Mouse (Mus musculus) thymus, postnatal 4 days (tissue): ENCODE results near the gene Eif4e.
"Not testable (repeated sequence)": the region's sequence is repeated elsewhere in the genome, so short reads cannot be mapped to it uniquely, and the experiment has no call there.

Experiments used
- DNase-seq: peaks from one replicate; pipeline ENCODE4 v3.0.0; 2021

Gene Eif4e

DNA sequence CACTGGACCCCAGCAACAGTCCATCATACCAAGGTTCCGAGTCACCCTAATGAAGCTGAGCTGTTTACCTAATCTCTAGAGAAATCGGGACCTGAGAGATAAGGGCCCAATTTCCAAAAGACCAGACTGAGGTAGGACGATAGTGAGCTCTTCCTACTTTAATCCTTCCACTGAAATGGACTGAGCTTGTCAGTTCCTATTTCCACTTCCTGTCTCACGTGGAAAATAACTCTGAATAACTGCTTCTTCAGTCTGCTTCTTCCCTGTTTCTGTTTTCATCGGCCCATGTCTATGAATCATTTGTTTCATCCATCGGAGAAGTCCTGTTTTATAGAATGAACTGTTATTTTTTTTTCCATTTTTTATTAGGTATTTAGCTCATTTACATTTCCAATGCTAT lies 6.8 kb upstream of the Eif4e start:
- no peak for DNase-seq

DNA sequence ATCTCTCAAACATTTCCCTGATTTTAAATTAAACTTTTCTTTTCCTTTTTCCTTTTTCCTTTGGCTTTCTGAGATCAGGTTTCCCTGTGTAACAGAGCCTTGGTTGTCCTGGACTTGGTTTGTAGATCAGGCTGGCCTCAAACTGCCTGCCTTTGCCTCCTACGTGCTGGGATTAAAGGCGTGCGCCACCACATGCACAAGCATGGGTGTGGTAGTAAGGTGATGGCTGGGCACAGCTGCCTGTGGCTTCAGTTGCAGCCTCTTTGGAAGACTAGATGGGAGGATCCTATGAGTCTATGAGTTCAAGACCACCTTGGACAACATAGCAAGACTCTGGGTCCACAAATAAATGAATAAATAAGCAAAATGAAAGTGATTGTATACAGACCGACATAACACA lies 2.0 kb upstream of the Eif4e start:
- no peak for DNase-seq

DNA sequence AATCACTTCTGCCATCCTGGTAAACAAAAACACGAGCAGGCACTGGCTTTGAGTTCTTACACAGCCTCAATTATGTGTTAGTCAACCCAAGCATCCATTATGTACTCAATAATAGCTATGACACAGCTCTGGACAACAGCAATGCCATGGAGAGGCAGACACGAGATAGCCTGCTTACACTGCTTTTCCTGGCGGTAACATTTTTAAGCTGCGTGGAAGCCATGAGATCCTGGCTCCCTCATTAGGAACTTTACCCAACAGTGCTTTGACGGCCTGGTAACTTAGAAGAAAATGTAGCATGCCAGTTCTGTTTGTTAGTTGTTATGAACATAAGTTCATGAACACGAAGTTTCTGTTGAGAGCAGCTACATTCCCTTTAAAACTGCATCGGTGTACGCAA lies 485 bp upstream of the Eif4e start:
- no peak for DNase-seq

DNA sequence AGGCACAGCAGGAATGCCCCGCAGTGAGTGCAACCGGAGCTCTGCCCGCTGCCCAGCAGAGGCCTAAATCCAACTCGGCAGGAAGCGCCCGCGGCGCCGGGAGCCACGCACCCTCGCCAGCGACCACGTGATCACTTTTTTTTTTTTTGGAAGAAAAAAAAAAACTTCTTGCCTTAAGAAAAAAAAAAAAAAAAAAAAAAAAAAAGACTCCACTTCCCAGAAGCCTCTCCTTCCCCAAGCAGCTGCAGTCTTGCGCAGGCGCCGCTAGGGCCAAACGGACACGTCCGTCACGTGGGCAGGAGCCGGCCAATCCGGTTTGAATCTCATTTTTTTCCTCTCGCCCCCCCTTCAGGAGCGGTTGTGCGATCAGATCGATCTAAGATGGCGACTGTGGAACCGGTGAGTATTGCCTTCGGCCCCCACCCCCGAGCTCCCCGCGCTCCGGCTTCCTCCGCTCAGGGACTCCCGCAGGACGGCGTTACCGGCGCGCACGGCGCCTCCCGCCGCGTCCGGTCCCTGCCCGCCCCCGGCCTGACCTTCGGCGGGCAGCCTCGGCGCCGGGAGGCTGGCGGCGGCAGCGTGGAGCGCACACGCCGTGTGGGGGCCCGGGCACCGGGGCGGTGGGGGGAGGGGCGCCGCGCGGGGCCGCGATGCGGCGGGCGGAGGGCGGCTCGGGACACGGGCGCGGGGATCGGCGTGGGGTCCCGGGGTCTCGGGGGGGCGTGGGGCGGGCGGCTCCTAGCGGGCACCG lies 1.1 kb downstream of the Eif4e start:
- DNase-seq, result peak; percentile 95

DNA sequence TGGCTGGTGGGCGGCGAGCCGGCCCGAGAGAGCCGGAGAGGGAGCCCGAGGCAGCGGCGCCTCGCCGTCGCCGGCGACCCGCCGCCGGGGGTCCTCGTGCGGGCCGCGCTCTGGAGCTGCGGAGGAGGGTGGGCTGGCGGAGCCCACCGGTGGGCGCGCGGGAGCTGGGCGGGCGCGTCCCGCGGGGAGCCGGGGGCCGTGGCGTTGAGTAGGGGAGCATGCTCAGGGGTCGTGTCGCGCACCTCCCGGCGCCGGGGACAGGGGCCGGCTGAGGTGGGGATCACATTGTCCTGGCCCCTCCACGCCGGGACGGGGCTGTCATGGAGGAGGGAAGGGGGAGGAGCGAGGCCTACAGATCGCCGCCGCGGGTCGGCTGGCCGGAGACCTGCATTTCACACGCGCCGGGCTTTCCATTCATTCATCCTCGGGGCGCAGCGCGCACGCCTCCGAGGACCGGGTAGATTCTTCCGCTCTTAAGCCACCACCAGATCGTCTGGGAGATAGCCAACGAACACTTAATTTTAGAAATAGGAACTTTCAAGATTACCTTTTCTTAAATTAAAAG lies 1.8 kb downstream of the Eif4e start:
- peak; percentile 70 for DNase-seq

DNA sequence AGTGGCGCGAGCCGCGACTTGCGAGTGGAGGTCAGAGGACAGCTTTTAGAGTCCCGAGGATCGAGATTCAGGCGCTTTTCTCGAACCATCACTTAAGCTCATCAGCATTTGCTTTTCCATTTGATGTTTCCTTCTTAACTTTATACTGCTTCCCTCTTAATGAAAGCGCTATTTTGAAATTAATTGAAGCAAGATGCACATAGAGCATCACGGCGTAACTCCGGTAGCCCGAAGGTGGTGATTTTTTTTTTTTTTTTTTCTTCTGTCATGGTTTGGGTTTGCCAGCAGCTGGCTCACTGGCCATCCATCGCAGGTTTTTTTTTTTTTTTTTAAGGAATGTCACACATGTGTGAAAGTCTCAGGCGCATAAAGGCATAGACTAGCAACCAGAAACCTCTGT lies 2.3 kb downstream of the Eif4e start:
- DNase-seq, result no peak

DNA sequence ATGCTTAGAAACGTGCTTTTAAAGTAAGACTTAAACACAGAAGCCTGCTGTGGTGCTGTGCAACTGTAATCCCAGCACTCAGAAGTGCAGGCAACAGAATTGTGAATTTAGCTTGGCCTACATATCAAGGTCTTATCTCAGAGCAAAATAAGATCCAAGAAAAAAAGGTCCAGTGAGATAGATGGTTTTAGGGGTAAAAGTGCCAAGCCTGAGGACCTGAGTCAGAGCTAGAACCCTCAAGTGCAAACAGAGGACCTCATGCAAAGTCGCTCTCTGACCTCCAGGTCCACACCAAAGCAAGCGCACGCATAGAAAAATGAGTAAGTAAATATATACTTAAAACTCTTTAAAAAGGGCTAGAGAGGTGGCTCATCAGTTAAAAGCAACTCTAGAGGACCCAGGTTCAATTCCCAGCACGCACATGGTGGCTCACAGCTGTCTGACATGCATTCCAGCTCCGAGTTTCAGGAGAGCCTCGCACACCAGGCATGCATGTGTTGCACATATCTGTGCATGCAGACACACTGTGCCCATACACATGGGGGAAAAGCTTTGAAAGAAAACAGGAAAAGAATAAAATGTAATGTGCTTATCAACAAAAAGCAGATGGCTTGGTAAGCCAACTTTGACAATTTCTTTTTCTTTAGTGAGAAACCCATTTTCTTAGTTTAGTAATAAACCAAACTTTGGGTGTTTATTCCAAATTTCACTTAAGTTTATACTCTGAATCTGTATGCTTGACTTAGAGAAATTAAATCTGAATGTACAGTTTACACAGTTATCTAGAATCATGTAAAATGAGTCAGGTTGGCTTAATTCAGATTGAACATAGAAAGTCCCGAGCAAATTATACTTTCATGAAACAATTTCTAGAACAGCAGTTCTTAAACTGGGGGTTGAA lies 4.8 kb downstream of the Eif4e start:
- DNase-seq, result no peak

DNA sequence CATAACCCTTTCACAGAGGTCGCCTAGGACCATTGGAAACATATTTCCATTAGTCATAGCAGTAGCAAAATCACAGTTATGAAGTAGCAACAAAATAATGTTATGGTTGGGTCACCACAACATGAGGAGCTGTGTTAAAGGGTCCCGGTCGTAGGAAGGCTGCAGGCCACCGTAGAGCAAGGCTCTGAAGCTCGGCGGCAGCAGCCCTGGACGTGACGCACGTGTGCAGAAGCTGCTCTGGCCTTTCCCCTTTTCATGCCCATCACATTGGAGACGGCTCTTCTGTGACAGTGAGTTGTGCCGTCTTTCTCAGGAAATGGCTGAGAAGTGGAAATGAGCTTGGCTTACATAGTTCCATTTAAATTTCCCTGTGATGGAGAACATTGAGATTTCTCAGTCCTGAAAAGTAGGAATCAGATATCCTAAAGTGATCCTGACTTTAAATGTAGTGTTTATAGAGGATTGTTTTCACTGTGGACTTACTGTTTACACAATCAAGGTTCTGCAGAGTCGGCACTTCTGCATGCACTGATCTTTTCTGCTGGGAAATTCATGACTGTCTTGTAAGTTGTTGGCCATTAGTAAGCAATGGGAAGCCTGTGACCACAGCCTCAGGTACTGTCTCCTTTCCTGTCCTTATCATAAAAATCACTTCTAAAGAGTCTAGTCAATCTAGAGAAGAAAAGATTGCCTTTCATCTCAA lies 5.7 kb downstream of the Eif4e start:
- no peak for DNase-seq

DNA sequence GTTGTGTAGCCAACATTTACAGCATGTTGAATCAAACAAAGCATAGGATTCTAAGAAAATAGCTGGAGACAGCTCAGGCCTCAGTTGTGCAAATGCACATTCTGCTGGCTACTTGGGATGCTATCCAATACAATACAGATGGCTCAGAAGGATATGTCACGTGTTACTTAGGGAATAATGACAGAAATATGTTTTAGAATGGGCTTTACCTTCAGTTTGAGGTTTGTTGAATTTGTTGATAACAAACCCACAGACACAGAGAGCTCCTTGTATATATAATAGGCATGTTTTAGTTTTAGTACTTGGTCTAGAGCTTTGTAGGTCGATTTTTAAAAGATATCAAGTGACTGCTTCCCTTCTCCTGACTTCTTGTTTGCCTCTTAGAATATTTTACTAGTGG lies 6.8 kb downstream of the Eif4e start:
- no peak for DNase-seq

DNA sequence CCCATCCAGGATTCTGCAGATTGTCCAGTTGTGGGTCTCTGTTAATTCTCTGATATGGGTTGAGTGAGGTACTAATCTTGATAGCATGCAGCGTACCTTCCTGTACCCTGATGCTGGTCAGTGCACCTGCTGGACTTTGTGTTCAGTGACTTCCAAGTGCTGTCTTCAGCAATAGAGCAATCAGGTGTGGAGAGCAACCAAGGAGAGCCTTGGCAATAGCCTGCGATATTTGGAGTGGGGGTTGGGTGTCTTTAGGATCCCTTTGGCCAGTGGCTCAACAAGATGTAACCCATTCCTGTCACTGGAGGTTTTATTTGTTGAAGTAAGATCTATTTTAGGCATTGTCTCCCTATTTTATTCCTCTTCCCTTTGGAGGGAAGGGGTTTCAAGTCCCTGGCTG lies 10.1 kb downstream of the Eif4e start:
- no peak for DNase-seq

DNA sequence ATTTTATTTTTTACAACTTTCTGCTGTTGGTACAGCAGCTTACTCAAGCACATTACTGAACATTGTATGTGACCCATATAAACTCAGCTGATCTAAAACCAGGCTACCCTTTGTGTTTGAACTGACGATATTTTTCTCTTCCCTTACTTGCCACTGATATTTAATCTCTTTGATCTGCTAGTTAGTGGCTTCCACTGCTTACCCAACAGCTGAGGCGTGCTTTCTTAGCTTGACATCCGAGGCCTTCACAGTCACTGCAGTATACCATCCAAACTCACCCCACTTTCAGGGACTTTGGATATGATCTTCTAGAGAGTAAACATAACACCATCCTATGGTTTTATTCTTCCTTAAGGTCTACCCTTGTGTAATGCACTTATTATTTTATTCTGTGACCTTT lies 16.6 kb downstream of the Eif4e start:
- DNase-seq, result no peak

DNA sequence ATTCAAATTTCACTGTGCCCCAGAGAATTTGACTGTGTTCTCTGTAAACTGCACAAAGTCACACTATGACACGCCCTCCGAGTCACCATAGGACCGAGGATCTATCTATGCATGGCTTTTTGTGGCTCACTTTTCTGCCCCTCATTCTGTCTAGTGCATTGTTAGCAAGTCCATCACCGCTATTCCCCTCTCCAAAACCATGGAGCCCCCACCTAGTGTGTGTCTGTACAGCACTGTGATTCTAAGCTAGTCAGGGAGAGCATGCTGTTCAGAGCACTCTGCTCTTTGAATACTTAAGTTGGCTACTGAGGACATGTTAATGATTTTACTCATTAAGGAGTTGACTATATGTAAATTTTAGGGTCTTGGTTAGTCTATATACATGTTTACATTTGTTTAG lies 18.1 kb downstream of the Eif4e start:
- DNase-seq, result no peak

DNA sequence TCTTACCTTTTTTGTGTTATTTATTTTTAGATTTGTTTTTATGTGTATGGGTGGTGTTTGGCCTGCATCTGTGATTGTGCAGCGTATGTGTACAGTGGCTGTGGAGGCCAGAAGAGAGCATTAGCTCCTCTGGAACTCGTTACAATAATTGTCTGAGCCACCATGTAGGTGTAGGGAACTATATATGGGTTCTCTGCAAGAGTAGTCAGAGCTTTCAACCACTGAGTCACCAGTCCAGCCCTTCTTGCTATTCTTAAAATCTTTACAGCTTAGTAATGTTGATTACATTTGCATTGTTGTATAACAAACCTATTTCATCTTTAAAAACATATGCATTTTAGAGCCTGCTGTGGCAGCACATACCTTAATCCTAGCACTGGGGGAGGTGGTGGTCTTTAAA lies 20.7 kb downstream of the Eif4e start:
- no peak for DNase-seq

DNA sequence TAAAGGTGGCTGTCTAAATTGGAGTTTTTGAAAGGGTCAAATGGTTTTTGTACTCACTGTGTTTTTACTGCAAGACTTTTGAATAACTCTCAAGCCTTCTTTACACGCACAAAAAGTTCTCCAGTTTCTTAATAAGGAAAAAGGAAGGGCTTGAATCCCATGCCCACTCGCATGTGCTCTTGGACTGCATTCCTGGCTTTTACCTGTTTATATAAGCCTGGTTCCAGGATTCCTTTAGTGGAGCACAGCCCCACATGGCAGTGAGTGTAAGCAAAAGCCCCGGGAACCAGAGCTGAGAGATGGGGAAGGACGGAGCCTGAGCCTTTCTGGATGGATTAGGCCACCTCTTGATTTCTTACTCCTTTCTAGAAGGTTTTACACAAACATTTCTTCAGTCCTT lies 23.1 kb downstream of the Eif4e start:
- no peak for DNase-seq

DNA sequence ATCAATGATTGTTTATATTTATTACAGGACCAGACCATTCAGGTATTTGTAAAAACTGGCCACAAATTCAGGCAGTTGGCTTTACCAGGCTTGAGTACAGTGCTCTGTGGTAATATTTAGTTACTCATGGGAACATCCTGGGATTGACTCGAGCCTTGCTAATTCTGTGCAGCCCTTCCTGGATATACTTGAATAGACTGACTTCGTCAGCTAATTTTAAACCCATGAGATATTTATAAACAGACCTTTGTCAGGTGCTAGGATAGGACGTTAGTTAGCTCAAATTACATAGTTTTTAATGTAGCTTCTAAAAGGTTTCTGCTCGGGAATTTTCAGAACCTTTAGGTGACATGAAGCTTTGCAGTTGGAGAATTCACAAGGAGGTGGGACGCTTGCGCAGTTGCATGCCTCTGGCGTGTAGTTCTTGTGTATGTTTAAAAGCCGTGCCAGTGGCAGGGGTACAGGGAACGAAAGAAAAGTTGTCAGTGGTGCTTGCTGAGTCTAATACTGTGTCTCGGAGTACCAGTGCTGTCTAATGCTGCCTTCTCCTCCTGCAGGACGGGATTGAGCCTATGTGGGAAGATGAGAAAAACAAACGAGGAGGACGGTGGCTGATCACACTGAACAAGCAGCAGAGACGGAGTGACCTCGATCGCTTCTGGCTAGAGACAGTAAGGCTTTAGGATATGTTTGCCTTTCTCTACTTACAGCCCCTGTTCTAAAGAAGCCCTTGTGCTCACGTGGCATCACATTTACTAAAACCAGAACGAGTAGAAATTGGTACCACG lies 24.6 kb downstream of the Eif4e start:
- no peak for DNase-seq

DNA sequence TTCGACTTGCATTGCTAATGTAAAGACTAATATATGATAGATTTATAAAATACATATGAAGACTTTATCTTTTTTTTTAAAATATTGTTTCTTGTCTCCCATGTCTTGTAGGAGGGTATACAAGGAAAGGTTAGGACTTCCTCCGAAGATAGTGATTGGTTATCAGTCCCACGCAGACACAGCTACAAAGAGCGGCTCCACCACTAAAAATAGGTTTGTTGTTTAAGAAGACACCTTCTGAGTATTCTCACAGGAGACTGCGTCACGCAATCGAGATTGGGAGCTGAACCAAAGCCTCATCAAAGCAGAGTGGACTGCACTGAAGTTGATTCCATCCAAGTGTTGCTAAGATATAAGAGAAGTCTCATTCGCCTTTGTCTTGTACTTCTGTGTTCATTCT lies 29.3 kb downstream of the Eif4e start:
- not testable (repeated sequence) for DNase-seq

DNA sequence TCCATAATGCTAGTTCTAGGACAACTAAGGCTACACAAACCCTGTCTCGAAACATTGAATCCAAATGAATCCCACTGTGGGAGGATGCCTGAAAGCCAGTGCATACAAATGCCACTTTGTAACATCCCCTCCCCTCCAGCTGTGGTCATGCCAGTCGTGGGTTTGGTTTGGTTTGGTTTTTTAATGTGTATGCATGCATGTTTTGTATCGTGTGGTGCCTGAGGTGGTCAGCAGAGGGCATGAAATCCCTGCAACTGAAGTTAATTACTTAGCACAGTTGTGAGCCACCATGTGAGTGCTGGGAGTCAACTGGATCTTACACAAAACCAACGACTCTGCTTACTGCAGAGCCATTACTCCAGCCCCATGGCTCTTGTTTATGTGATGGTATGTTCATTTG lies 32.5 kb downstream of the Eif4e start:
- peak; percentile 20 for DNase-seq

DNA sequence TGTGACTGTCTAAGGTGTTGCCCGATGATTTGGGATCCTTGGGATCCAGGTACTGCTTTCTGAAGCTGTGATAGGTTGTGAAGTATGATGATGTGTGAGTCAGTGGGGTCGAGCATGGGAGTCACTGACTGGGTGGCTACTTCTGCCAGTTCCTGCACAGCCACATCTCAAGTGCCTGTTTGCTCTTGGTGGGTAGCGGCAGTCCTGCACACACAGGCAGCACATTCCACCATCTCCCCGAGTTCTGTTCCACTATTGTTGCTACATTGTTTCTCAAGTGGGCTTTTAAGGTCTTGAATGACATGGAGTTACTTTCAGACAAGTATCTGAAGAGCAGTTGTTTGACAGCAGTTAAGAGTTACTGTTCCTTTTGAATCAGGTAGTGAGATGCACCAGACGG lies 34.3 kb downstream of the Eif4e start:
- DNase-seq, result no peak

DNA sequence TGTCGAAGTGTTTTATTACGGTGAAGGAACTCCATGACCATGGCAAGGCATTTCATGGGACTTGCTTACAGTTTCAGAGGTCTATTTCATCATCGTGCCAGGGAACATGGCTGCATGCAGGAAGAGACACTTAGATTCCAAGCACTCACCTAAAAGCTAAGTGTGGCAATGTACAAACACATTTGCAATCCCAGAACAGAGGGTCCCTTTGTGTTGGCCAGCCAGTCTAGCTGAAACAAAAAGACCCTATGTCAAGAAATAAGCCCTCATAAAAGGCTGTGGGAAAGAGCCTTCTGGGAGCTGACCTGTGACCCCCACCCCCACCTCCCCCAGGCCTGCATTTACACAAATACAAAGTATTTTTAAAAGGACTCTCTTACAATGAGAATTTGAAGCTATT lies 34.9 kb downstream of the Eif4e start:
- no peak for DNase-seq

DNA sequence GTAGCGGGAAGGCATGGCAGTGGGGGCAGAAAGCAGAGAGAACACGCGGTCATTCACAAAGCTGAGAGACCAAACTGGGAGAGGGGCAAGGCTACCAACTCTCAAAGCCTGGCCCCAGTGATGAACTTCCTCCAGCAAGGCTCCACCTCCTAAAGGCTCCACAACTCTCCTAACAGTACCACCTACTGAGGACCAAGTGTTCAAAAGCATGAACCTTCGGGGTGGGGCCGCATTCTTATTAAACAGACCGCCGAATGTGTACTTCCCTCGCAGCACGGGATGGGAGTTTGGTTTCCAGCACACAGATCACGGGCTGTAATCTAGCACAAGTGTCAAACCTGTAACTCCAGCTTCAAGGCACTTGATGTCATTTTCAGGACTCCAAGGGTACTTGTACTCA lies 52.9 kb downstream of the Eif4e start:
- DNase-seq, result no peak

DNA sequence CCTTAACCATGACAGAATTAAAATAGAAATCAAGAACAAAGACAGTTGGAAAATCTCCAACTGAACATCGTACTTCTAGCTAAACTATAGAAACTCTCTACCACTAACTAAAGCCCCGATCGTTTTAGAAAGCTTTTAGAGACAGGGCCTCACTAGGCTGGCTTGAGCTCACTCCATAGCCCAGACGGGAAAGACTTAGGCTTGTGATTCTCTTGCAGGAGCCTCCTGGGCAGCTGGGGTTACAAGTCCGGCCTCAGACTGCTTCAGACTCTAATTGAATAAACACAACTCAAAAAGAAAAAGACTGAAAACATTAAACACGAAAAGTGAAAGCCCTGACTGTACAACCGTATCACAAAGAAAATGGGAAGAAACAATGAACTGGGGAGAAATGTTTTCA lies 60.2 kb downstream of the Eif4e start:
- no peak for DNase-seq

DNA sequence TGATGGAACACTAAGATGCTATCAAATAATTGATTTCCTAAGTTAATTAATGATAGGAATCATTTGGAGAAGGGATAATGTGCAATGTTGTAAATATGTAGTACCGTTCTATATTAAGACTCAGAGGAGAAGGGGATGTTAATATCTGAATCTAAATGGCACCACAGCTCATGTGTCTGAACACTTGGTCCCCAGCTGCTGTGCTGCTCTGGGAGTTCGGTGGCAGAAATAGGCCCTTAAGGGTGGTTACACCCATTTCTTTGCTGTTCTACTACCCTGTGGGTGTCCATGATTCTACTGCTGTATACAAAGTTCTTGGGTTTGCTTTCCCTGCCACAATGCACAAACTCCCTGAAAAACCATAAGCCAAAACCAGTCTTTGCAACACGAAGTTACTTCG lies 61.2 kb downstream of the Eif4e start:
- no peak for DNase-seq

DNA sequence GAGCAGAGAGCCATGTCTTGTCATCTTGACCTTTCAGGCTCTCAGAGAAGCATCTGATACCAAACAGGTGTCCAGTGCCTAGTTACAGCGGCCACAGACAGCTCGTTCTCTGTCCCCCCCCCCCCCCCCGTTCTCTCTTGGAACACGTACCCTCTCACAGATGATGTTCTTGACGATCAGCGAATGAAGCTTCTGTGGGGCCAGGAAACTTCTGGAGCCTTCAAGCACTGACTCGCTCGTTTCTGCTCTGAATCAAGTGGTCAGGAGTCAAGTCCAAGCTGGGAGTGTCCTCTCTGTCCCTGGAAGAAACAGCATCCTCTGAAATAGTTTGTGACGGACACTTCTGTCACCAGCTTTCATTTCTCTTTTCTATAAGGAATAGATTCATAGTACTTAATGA lies 62.0 kb downstream of the Eif4e start:
- DNase-seq, result no peak
